Comparison of ENCODE assay signal across 24 mouse cellular contexts in the genomic region with DNA sequence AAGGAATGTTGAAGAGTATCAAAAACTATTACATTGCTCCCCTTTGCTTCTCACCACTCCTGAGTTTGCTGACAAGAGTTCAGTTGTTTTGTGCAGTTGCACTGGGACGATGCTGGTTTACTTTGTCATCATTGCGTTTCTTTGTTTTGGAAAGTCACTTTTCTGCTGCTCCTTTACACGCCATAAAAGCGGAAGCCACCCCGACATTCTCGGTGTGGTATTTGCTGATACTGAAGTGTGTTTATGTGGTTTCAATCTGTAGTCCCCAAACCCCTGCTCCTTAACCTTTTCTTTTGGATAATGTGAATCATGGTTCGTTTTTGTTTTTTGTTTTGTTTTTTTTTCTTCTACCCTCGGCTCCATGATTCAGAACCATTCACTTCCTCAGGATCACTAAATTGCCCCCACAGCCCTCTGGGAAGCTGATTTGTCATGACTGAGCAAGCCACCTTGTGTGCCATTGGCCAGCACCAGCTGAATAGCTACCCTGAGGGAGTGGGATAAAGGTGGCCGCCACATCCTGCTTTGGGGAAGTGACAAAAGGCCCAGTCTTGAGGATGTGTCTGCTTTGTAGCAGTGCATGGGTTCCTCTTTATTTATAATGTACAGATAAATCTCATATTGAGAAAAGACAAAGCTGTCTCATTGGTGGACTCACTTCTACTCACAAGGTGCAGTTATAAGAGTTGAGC. TPM values are rescaled to one million over a fixed set of nuclear protein-coding genes. Genes with fewer than 3 reads are reported as not detected.
DNase-seq lines count a peak whose midpoint lies in the region; ATAC-seq and TF ChIP-seq lines count a peak whose summit lies in the region.
"Had no signal": no experiment of that assay in that cellular context is flagged by ENCODE, and none has a peak within 500 bp of the region (broad histone marks: within the 10 kb centered on the region; RNA-seq: fewer than 3 reads in every experiment).

No protein-coding gene starts in this region.

- no peak overlapping the region for H3K4me2 ChIP-seq in lung, postnatal 0 days (replicated peaks; ENCODE audit: low read depth, low read length)
- H3K4me2 ChIP-seq in midbrain, embryonic 15.5 days = no peak overlapping the region
- H3K4me2 ChIP-seq in hindbrain, embryonic 11.5 days (replicated peaks; ENCODE audit: low read depth, low read length) = no peak overlapping the region
- H3K4me2 ChIP-seq: embryonic facial prominence, embryonic 13.5 days; heart, embryonic 13.5 days; limb, embryonic 15.5 days; liver, embryonic 15.5 days had no signal

- no peak for ATAC-seq in lung, postnatal 0 days
- peak; percentile 68 for ATAC-seq in activated CD4-positive, CD25-positive, alpha-beta regulatory T cell, adult 4 months
- no peak for ATAC-seq in midbrain, embryonic 15.5 days (replicated peaks)
- ATAC-seq in hindbrain, embryonic 11.5 days (ENCODE audit: low FRiP score) = no peak
- ATAC-seq: forebrain, embryonic 16.5 days; hindbrain, embryonic 16.5 days; Patski had no signal

- no peak overlapping the region for H3K9ac ChIP-seq in lung, postnatal 0 days (replicated peaks; ENCODE audit: low read depth)
- H3K9ac ChIP-seq in midbrain, embryonic 15.5 days = no peak overlapping the region
- H3K9ac ChIP-seq in hindbrain, embryonic 11.5 days (ENCODE audit: low read depth, low read length) = no peak overlapping the region
- H3K9ac ChIP-seq: embryonic facial prominence, embryonic 13.5 days; heart, embryonic 13.5 days; limb, embryonic 15.5 days; liver, embryonic 15.5 days had no signal

- H3K9me3 ChIP-seq in lung, postnatal 0 days (ENCODE audit: low read length) = no peaks in the 10 kb centered on the region
- no peaks in the 10 kb centered on the region for H3K9me3 ChIP-seq in midbrain, embryonic 15.5 days
- H3K9me3 ChIP-seq in hindbrain, embryonic 11.5 days (ENCODE audit: control insufficient read depth, low read length) = no peaks in the 10 kb centered on the region
- H3K9me3 ChIP-seq: embryonic facial prominence, embryonic 13.5 days; heart, embryonic 13.5 days; limb, embryonic 15.5 days; liver, embryonic 15.5 days had no signal

- no peaks in the 10 kb centered on the region for H3K27me3 ChIP-seq in lung, postnatal 0 days (replicated peaks; ENCODE audit: insufficient read depth, low read length)
- peaks cover 7% of the 10 kb centered on the region; the same call in 1 of the 2 replicates for H3K27me3 ChIP-seq in midbrain, embryonic 15.5 days (replicated peaks)
- H3K27me3 ChIP-seq in hindbrain, embryonic 11.5 days (ENCODE audit: control insufficient read depth, insufficient read depth, low read length) = no peaks in the 10 kb centered on the region
- H3K27me3 ChIP-seq: embryonic facial prominence, embryonic 13.5 days; heart, embryonic 13.5 days; limb, embryonic 15.5 days; liver, embryonic 15.5 days; Patski had no signal

- H3K27ac ChIP-seq in lung, postnatal 0 days (ENCODE audit: low read length) = no peak overlapping the region
- H3K27ac ChIP-seq in midbrain, embryonic 15.5 days = no peak overlapping the region
- no peak overlapping the region for H3K27ac ChIP-seq in hindbrain, embryonic 11.5 days (ENCODE audit: low read depth, low read length)
- H3K27ac ChIP-seq: embryonic facial prominence, embryonic 13.5 days; heart, embryonic 13.5 days; layer of hippocampus, adult 2 months; limb, embryonic 15.5 days; liver, embryonic 15.5 days; macrophage had no signal

- no peak overlapping the region for H3K4me3 ChIP-seq in lung, postnatal 0 days (ENCODE audit: low read depth, low read length)
- H3K4me3 ChIP-seq in lung, adult 2 months (replicated peaks; ENCODE audit: extremely low read depth, low read depth, low read length) = no peak overlapping the region
- H3K4me3 ChIP-seq in midbrain, embryonic 15.5 days = no peak overlapping the region
- H3K4me3 ChIP-seq in hindbrain, embryonic 11.5 days (ENCODE audit: low read depth, low read length) = no peak overlapping the region
- H3K4me3 ChIP-seq: embryonic facial prominence, embryonic 13.5 days; heart, embryonic 13.5 days; layer of hippocampus, adult 2 months; limb, embryonic 15.5 days; liver, embryonic 15.5 days had no signal

- no peak for TF ChIP-seq EP300 in lung, postnatal 0 days (IDR thresholded peaks at IDR 0.05)

- no peak for TF ChIP-seq POLR2A in lung, adult 2 months (IDR thresholded peaks at IDR 0.05; ENCODE audit: borderline replicate concordance, extremely low read depth, low read depth, low read length)

- no peaks in the 10 kb centered on the region for H3K36me3 ChIP-seq in lung, postnatal 0 days (ENCODE audit: insufficient read depth, low read length)
- H3K36me3 ChIP-seq in midbrain, embryonic 15.5 days (replicated peaks) = no peaks in the 10 kb centered on the region
- no peaks in the 10 kb centered on the region for H3K36me3 ChIP-seq in hindbrain, embryonic 11.5 days (ENCODE audit: control insufficient read depth, insufficient read depth, low read length)
- H3K36me3 ChIP-seq: embryonic facial prominence, embryonic 13.5 days; heart, embryonic 13.5 days; limb, embryonic 15.5 days; liver, embryonic 15.5 days had no signal

- 70% methylated on average over 9 of the region's 9 CpGs for WGBS in lung, postnatal 0 days
- 62% methylated on average over 9 of the region's 9 CpGs for WGBS in lung, adult 2 months
- WGBS in midbrain, embryonic 15.5 days = 79% methylated on average over 9 of the region's 9 CpGs
- WGBS in hindbrain, embryonic 11.5 days = 89% methylated on average over 9 of the region's 9 CpGs

- TF ChIP-seq CTCF in lung, postnatal 0 days (IDR thresholded peaks at IDR 0.05) = no peak
- no peak for TF ChIP-seq CTCF in lung, adult 2 months (IDR thresholded peaks at IDR 0.05; ENCODE audit: insufficient read depth, low read length)

- H3K4me1 ChIP-seq in lung, postnatal 0 days (ENCODE audit: insufficient read depth, low read depth, low read length) = no peaks in the 10 kb centered on the region
- no peaks in the 10 kb centered on the region; the same call in 1 of the 2 replicates for H3K4me1 ChIP-seq in lung, adult 2 months (ENCODE audit: control insufficient read depth, insufficient read depth, low read length)
- no peaks in the 10 kb centered on the region for H3K4me1 ChIP-seq in midbrain, embryonic 15.5 days
- H3K4me1 ChIP-seq in hindbrain, embryonic 11.5 days (replicated peaks; ENCODE audit: control insufficient read depth, insufficient read depth, low read length) = no peaks in the 10 kb centered on the region
- H3K4me1 ChIP-seq: embryonic facial prominence, embryonic 13.5 days; heart, embryonic 13.5 days; limb, embryonic 15.5 days; liver, embryonic 15.5 days had no signal

- peak; percentile 21 for DNase-seq in lung, postnatal 0 days (ENCODE audit: low spot score)
- DNase-seq in lung, adult 2 months = no peak
- DNase-seq in lung, postnatal 4 days = peak; percentile 31 to 43
- no peak for DNase-seq in left cerebral cortex, adult 8-10 months (ENCODE audit: low spot score in 2 of 2)
- no peak for DNase-seq in hindbrain, embryonic 11.5 days (ENCODE audit: low spot score)
- DNase-seq: adrenal gland, postnatal 10 days; cerebellum, adult 9-10 months; heart, postnatal 36 days; kidney, adult 11 months; kidney, postnatal 10 days; layer of hippocampus, postnatal 36 days; midbrain, embryonic 14.5 days; thymus, postnatal 36 days had no signal

RNA-seq across cellular contexts. Expression of gene Rin2, which starts 55.3 kb away (rescaled TPM):
- polyA plus RNA-seq in lung, postnatal 0 days (2015; fragmentation: Nextera tagmentation; extraction: Ambion mirVana) = 50.3 and 55.2 TPM in 2 replicates
- polyA plus RNA-seq in lung, adult 2 months (2012; rRNA removed) = 37.4 and 44.3 TPM in 2 replicates
- polyA plus RNA-seq in activated CD4-positive, CD25-positive, alpha-beta regulatory T cell, adult 4 months (2017; shearing (Covaris generic)) = 1 to 10 TPM; 1.6 to 4.3 TPM
- 10 to 100 TPM; 21.7 to 35.6 (median 25.8) TPM for total RNA-seq in left cerebral cortex, adult 8-10 months (2022)
- 19.3 and 21.1 TPM in 2 replicates for polyA plus RNA-seq in midbrain, embryonic 15.5 days (2015; fragmentation: Nextera tagmentation; extraction: Ambion mirVana)
- polyA plus RNA-seq in hindbrain, embryonic 11.5 days (2014; fragmentation: Nextera tagmentation; extraction: Ambion mirVana) = 19.1 and 19.6 TPM in 2 replicates

Comparison
In these comparisons a context has a peak if more than half of its experiments do, and no peak if none do; other contexts are left out.
1. DNase-seq: peak in lung, postnatal 0 days (single experiment) and lung, postnatal 4 days (2 of 2); none in lung, adult 2 months (single experiment), left cerebral cortex, adult 8-10 months (0 of 2) and hindbrain, embryonic 11.5 days (single experiment).